Mouse (Mus musculus): ENCODE results near the gene Pola2.

- TF ChIP-seq POLR2AphosphoS2 (IDR thresholded peaks at IDR 0.05; ENCODE audit: low read length), result no peak
- no peak for TF ChIP-seq RAD21 (IDR thresholded peaks at IDR 0.05; ENCODE audit: low read depth, low read length)
Observed at GRCm38 (mm10) chr19:5937095-5937835, 26.7 kb downstream of the Pola2 start.
